Mouse (Mus musculus) G1E (cell line): Measurements from ENCODE around the gene Arhgap23.

Experiments used
- CTCF ChIP-seq: IDR thresholded peaks from 2 replicates; pipeline ENCODE4 v1.5.1; 2012; ENCODE audit warnings: low read depth, low read length, inconsistent platforms, mixed read lengths
- POLR2AphosphoS5 ChIP-seq: IDR thresholded peaks from 2 replicates; pipeline ENCODE4 v1.6.1; 2012; ENCODE audit warnings: low read depth, low read length, inconsistent platforms; ENCODE audit not compliant: insufficient replicate concordance
- TAL1 ChIP-seq: conservative IDR thresholded peaks from 2 replicates; pipeline ENCODE4 v1.6.1; 2012; ENCODE audit warnings: low read depth, low read length, inconsistent platforms, mixed read lengths

DNA sequence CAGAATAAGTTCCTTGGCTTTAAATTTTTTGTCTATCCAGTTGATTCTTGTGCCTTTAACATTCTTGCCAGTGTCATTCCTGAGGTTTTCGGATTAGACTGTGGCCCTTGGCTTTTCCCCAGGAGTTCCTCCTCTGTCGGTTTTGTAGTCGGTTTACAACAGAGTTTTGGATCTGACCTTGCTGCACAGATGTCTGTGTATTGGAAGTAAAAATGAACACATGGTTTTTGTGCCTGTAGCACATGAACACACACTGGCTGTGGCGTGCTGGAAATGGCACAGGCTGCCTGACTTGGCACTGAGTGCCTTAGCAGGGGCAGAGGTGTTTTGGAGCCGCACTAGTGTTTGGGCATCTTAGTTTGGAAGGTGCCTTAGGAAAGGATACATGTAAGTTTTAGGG lies 46.8 kb upstream of the Arhgap23 start:
- TF ChIP-seq POLR2AphosphoS5 (no peak), CTCF (no peak), TAL1 (no peak)
